Mouse (Mus musculus) 3134 (cell line): Measurements from ENCODE around the gene Hax1.
A peak's percentile ranks its signal among the peaks of the same experiment; 100 is the strongest.

Source experiments
- DNase-seq: peaks from one replicate; pipeline ENCODE4 v3.0.0-alpha.2; 2011; ENCODE audit warnings: low spot score; ENCODE audit not compliant: insufficient read length; ENCODE audit errors: extremely low read depth

Gene Hax1

DNA sequence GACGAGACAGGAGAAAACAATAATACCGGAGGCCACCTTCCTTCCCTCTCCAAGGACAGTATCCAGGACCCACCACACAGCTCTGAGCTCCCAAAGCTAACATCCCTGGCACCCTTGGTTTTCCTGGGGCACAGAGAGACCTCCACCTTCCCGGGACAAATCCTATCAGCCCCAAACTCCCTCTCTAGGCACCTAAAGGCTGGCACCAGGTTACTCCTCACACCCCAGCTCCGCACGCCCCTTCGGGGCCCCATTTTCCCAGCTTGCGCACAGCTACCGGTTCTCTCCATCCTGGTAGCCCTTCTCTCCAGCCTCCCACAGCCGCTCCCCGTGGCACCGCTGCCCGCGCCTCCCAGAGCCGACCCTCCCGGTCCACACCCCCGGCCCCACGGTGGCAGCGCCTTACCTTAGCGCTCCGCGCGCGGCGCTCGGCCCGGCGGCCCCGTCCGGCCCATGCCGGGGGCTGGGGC, 35.8 kb downstream of the Hax1 start:
- DNase-seq: peak; percentile 55

GRCm38 (mm10) chr3:89962059-89962750, 36.4 kb downstream of the Hax1 start:
- peak; percentile 68 for DNase-seq

GRCm38 (mm10) chr3:89961436-89961835, 37.1 kb downstream of the Hax1 start:
- DNase-seq: no peak

GRCm38 (mm10) chr3:89960469-89960868, 38.1 kb downstream of the Hax1 start:
- DNase-seq: peak; percentile 93

- no peak for DNase-seq
These were observed 39.1 kb downstream of the Hax1 start for GRCm38 (mm10) chr3:89959435-89959834.

GRCm38 (mm10) chr3:89957880-89958279, 40.7 kb downstream of the Hax1 start:
- no peak for DNase-seq

DNA sequence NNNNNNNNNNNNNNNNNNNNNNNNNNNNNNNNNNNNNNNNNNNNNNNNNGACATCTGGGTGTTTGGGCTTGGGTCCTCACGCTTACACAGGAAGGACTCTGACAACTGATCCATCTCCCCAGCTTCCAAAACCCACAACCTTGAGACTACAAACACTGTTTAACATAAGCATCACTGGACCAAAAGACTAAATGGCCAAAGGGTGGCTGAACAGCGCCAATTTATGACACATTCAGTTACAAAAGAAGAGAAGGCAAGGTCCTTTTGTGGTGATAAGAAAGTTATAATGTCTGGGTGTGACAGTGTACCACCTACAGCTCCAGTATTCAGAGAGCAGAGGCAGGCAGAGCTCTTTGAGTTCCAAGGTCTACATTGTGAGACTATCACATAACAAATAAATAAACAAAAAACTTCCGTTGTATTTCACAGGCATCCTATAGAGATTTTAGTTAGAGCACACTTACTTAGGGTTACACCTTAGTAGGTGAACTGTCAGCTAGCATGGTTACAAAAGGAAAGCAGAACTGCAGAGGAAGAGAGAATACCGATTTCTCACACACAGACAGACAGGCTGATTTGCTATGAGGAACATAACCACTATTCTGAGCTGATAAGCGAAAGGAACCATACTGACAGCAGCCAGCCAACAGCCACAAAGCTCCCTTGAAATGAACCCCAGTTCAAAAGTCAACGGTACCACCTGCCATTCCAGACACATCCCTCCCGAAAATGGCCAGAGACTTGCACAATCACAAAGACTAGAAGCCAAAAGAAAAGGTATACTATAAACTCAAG, 42.2 kb downstream of the Hax1 start:
- DNase-seq: no peak

GRCm38 (mm10) chr3:89953420-89953819, 45.2 kb downstream of the Hax1 start:
- peak; percentile 43 for DNase-seq

DNA sequence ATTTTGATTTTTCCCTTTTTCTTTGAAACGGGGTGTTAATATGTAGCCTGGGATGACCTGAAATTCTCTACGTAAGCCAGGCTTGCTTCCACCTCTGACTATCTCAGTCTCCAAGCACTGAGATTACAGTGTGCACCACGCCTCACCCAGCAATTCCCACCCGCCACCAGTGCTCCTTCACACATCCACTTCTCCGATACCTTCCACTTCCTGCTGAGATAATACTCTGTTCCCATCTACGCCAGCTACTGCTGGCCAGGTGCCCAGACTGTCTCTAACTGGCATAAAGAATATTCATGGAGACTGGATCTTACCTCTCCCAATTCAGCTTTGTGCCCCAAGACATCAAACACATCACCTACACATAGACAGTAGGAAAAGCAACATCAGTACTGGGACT, 49.9 kb downstream of the Hax1 start:
- no peak for DNase-seq

DNA sequence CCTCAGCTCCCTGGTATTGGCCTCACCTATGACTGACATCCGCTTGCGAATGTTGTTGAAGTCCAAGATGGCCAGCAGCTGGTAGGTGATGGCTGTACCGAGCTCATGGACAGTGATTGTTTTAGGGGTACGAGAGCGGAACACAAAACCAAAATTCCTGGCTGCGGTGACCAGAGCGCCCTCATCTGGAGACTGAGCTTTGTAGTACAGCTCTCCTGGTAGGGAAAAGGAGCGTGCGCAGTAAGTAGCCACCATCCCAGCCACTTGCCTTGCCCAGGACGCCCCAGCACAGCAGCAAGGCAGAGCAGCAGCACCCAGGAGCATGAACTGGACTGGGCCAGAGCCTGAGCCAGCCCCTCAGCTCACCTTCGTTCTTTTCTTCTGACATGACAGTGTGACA, 50.6 kb downstream of the Hax1 start:
- no peak for DNase-seq
